Mouse (Mus musculus): Measurements from ENCODE around the gene Trem2. TPM values are rescaled to one million over a fixed set of nuclear protein-coding genes. Genes with fewer than 3 reads are reported as not detected.
"Not testable (repeated sequence)": the region's sequence is repeated elsewhere in the genome, so short reads cannot be mapped to it uniquely, and the experiment has no call there.

Gene Trem2
- polyA plus RNA-seq, 1 experiment from 2014 or later = 3.9 TPM

- ATAC-seq (replicated peaks) = no peak
- Histone ChIP-seq H3K36me3 (no peaks in the 10 kb centered on the region), H3K4me3 (no peak overlapping the region), H3K9ac (replicated peaks) (no peak overlapping the region), H3K9me3 (no peaks in the 10 kb centered on the region), H3K27ac (replicated peaks) (no peak overlapping the region), H3K4me2 (replicated peaks) (no peak overlapping the region), H3K4me1 (no peaks in the 10 kb centered on the region), H3K27me3 (no peaks in the 10 kb centered on the region)
- 90% methylated on average over 11 of the region's 11 CpGs for WGBS
Observed at GRCm38 (mm10) chr17:48325638-48326037, 20.6 kb upstream of the Trem2 start.

GRCm38 (mm10) chr17:48326656-48327055, 19.5 kb upstream of the Trem2 start:
- 73% methylated on average over 4 of the region's 4 CpGs for WGBS
- H3K9me3 ChIP-seq = no peaks in the 10 kb centered on the region
- no peaks in the 10 kb centered on the region for H3K4me1 ChIP-seq
- no peaks in the 10 kb centered on the region for H3K27me3 ChIP-seq
- H3K9ac ChIP-seq (replicated peaks) = no peak overlapping the region
- H3K4me3 ChIP-seq = no peak overlapping the region
- H3K27ac ChIP-seq (replicated peaks) = no peak overlapping the region
- no peak for ATAC-seq (replicated peaks)
- no peaks in the 10 kb centered on the region for H3K36me3 ChIP-seq
- no peak overlapping the region for H3K4me2 ChIP-seq (replicated peaks)

- Histone ChIP-seq H3K27ac (replicated peaks) (no peak overlapping the region), H3K9ac (replicated peaks) (no peak overlapping the region), H3K27me3 (no peaks in the 10 kb centered on the region), H3K4me3 (no peak overlapping the region), H3K9me3 (no peaks in the 10 kb centered on the region), H3K36me3 (no peaks in the 10 kb centered on the region), H3K4me1 (no peaks in the 10 kb centered on the region), H3K4me2 (replicated peaks) (no peak overlapping the region)
- WGBS = 91% methylated on average over 2 of the region's 2 CpGs
- no peak for ATAC-seq (replicated peaks)
Observed at GRCm38 (mm10) chr17:48332524-48332923, 13.7 kb upstream of the Trem2 start.

- no peaks in the 10 kb centered on the region for H3K4me1 ChIP-seq
- no peaks in the 10 kb centered on the region for H3K36me3 ChIP-seq
- 90% methylated on average over 4 of the region's 4 CpGs for WGBS
- H3K4me3 ChIP-seq = no peak overlapping the region
- H3K27me3 ChIP-seq = no peaks in the 10 kb centered on the region
- no peaks in the 10 kb centered on the region for H3K9me3 ChIP-seq
- H3K9ac ChIP-seq (replicated peaks) = no peak overlapping the region
- ATAC-seq (replicated peaks) = no peak
- H3K27ac ChIP-seq (replicated peaks) = no peak overlapping the region
- no peak overlapping the region for H3K4me2 ChIP-seq (replicated peaks)
Observed at GRCm38 (mm10) chr17:48334186-48334585, 12.0 kb upstream of the Trem2 start.

- ATAC-seq (replicated peaks) = no peak
- H3K4me1 ChIP-seq = no peaks in the 10 kb centered on the region
- WGBS = 2% methylated on average over 6 of the region's 6 CpGs
- H3K36me3 ChIP-seq = no peaks in the 10 kb centered on the region
- H3K4me2 ChIP-seq (replicated peaks) = no peak overlapping the region
- no peaks in the 10 kb centered on the region for H3K27me3 ChIP-seq
- no peak overlapping the region for H3K4me3 ChIP-seq
- no peaks in the 10 kb centered on the region for H3K9me3 ChIP-seq
- no peak overlapping the region for H3K9ac ChIP-seq (replicated peaks)
- no peak overlapping the region for H3K27ac ChIP-seq (replicated peaks)
Observed at GRCm38 (mm10) chr17:48336857-48337256, 9.3 kb upstream of the Trem2 start.

GRCm38 (mm10) chr17:48340267-48340666, 5.9 kb upstream of the Trem2 start:
- Histone ChIP-seq H3K36me3 (no peaks in the 10 kb centered on the region), H3K4me1 (no peaks in the 10 kb centered on the region), H3K4me2 (replicated peaks) (no peak overlapping the region), H3K27ac (replicated peaks) (no peak overlapping the region), H3K27me3 (no peaks in the 10 kb centered on the region), H3K9me3 (no peaks in the 10 kb centered on the region), H3K9ac (replicated peaks) (no peak overlapping the region), H3K4me3 (no peak overlapping the region)
- ATAC-seq (replicated peaks) = no peak
- 90% methylated on average over 1 of the region's 1 CpGs for WGBS

GRCm38 (mm10) chr17:48341947-48342346, 4.3 kb upstream of the Trem2 start:
- Histone ChIP-seq H3K4me2 (replicated peaks) (no peak overlapping the region), H3K9me3 (no peaks in the 10 kb centered on the region), H3K27ac (replicated peaks) (no peak overlapping the region), H3K27me3 (no peaks in the 10 kb centered on the region), H3K4me3 (no peak overlapping the region), H3K4me1 (no peaks in the 10 kb centered on the region), H3K9ac (replicated peaks) (no peak overlapping the region), H3K36me3 (no peaks in the 10 kb centered on the region)
- WGBS = 76% methylated on average over 3 of the region's 3 CpGs
- ATAC-seq (replicated peaks) = no peak

- Histone ChIP-seq H3K4me2 (replicated peaks) (no peak overlapping the region), H3K27me3 (no peaks in the 10 kb centered on the region), H3K4me1 (no peaks in the 10 kb centered on the region), H3K36me3 (no peaks in the 10 kb centered on the region), H3K9ac (replicated peaks) (no peak overlapping the region), H3K4me3 (no peak overlapping the region), H3K9me3 (no peaks in the 10 kb centered on the region), H3K27ac (replicated peaks) (no peak overlapping the region)
- no peak for ATAC-seq (replicated peaks)
- 95% methylated on average over 2 of the region's 2 CpGs for WGBS
Observed at GRCm38 (mm10) chr17:48343065-48343464, 3.1 kb upstream of the Trem2 start.

GRCm38 (mm10) chr17:48345824-48346223, 377 bp upstream of the Trem2 start:
- H3K4me3 ChIP-seq = no peak overlapping the region
- H3K27me3 ChIP-seq = no peaks in the 10 kb centered on the region
- H3K4me2 ChIP-seq (replicated peaks) = no peak overlapping the region
- ATAC-seq (replicated peaks) = no peak
- H3K4me1 ChIP-seq = no peaks in the 10 kb centered on the region
- H3K9ac ChIP-seq (replicated peaks) = no peak overlapping the region
- WGBS = 87% methylated on average over 4 of the region's 4 CpGs
- no peaks in the 10 kb centered on the region for H3K36me3 ChIP-seq
- no peaks in the 10 kb centered on the region for H3K9me3 ChIP-seq
- H3K27ac ChIP-seq (replicated peaks) = no peak overlapping the region

GRCm38 (mm10) chr17:48346834-48347233, 633 bp downstream of the Trem2 start:
- WGBS = 64% methylated on average over 4 of the region's 4 CpGs
- no peaks in the 10 kb centered on the region for H3K27me3 ChIP-seq
- no peaks in the 10 kb centered on the region for H3K36me3 ChIP-seq
- no peak overlapping the region for H3K27ac ChIP-seq (replicated peaks)
- H3K4me3 ChIP-seq = no peak overlapping the region
- no peak overlapping the region for H3K4me2 ChIP-seq (replicated peaks)
- H3K9ac ChIP-seq (replicated peaks) = no peak overlapping the region
- no peaks in the 10 kb centered on the region for H3K9me3 ChIP-seq
- no peak for ATAC-seq (replicated peaks)
- no peaks in the 10 kb centered on the region for H3K4me1 ChIP-seq

- no peak overlapping the region for H3K4me2 ChIP-seq (replicated peaks)
- no peak for ATAC-seq (replicated peaks)
- no peaks in the 10 kb centered on the region for H3K4me1 ChIP-seq
- H3K36me3 ChIP-seq = no peaks in the 10 kb centered on the region
- H3K4me3 ChIP-seq = no peak overlapping the region
- H3K27me3 ChIP-seq = no peaks in the 10 kb centered on the region
- no peak overlapping the region for H3K27ac ChIP-seq (replicated peaks)
- WGBS = 84% methylated on average over 2 of the region's 2 CpGs
- no peak overlapping the region for H3K9ac ChIP-seq (replicated peaks)
- no peaks in the 10 kb centered on the region for H3K9me3 ChIP-seq
Observed at GRCm38 (mm10) chr17:48347287-48347686, 1.1 kb downstream of the Trem2 start.

- Histone ChIP-seq H3K9me3 (no peaks in the 10 kb centered on the region), H3K27me3 (no peaks in the 10 kb centered on the region), H3K4me1 (no peaks in the 10 kb centered on the region), H3K36me3 (no peaks in the 10 kb centered on the region), H3K4me3 (no peak overlapping the region), H3K27ac (replicated peaks) (no peak overlapping the region), H3K4me2 (replicated peaks) (no peak overlapping the region), H3K9ac (replicated peaks) (no peak overlapping the region)
- no peak for ATAC-seq (replicated peaks)
- WGBS = 75% methylated on average over 5 of the region's 5 CpGs
Observed at GRCm38 (mm10) chr17:48350681-48351193, 4.5 kb downstream of the Trem2 start.

GRCm38 (mm10) chr17:48352976-48353375, 6.8 kb downstream of the Trem2 start:
- H3K9me3 ChIP-seq; H3K4me1 ChIP-seq; H3K27ac ChIP-seq (replicated peaks); H3K4me3 ChIP-seq; H3K4me2 ChIP-seq (replicated peaks); ATAC-seq (replicated peaks); H3K27me3 ChIP-seq; H3K36me3 ChIP-seq; H3K9ac ChIP-seq (replicated peaks): not testable (repeated sequence)
- 58% methylated on average over 7 of the region's 7 CpGs for WGBS
